13 mouse cellular contexts compared by ENCODE assay signal in the genomic region with DNA sequence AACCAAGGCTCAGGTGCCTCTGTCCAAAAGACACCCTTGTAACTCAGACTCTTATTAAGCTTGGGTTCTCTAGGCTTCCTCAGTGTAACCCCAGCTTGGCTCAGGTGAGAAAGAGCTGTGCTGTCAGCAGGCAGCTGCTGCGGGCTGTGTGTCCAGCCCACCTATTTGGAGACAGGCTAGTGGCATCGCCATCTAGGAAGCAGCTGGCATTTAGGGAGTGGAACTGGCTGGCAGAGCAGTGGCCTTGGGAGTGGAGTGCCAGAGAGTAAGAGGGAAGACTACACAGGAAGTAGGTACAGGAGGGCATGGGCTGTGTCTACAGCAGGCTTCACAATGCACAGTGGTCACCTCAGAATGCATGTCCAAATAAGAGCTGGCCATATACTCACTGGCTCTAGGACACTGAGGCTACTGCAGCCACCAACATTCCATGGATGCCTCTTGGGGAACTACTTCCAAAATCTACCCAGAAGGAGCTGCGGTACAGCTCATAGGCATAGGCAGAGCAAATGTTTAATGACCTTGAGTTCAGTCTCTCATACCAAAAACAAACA. TPM values are rescaled to one million over a fixed set of nuclear protein-coding genes. Genes with fewer than 3 reads are reported as not detected.
DNase-seq lines count a peak whose midpoint lies in the region; ATAC-seq and TF ChIP-seq lines count a peak whose summit lies in the region.
"Had no signal": no experiment of that assay in that cellular context is flagged by ENCODE, and none has a peak within 500 bp of the region (broad histone marks: within the 10 kb centered on the region; RNA-seq: fewer than 3 reads in every experiment).

No protein-coding gene starts in this region.

- H3K4me2 ChIP-seq in heart, embryonic 12.5 days, result no peak overlapping the region
- H3K4me2 ChIP-seq in liver, embryonic 13.5 days, result no peak overlapping the region
- H3K4me2 ChIP-seq in myocyte (ENCODE audit: low read depth), result peak overlapping the region; percentile 53
- H3K4me2 ChIP-seq in midbrain, embryonic 15.5 days, result no peak overlapping the region
- H3K4me2 ChIP-seq: midbrain, embryonic 13.5 days had no signal

- H3K27me3 ChIP-seq in heart, embryonic 12.5 days (replicated peaks), result no peaks in the 10 kb centered on the region
- H3K27me3 ChIP-seq in liver, embryonic 13.5 days, result no peaks in the 10 kb centered on the region
- H3K27me3 ChIP-seq in myocyte (ENCODE audit: control insufficient read depth, insufficient read depth, insufficient read length), result no peaks in the 10 kb centered on the region
- no peaks in the 10 kb centered on the region for H3K27me3 ChIP-seq in midbrain, embryonic 15.5 days (replicated peaks)
- H3K27me3 ChIP-seq: midbrain, embryonic 13.5 days; neural tube, embryonic 13.5 days had no signal

- no peak overlapping the region for H3K9ac ChIP-seq in heart, embryonic 12.5 days
- peak overlapping the region; percentile 38; the same call in 1 of the 2 replicates for H3K9ac ChIP-seq in liver, embryonic 13.5 days
- no peak overlapping the region for H3K9ac ChIP-seq in midbrain, embryonic 15.5 days
- H3K9ac ChIP-seq: midbrain, embryonic 13.5 days; neural tube, embryonic 13.5 days had no signal

- H3ac ChIP-seq in myocyte (ENCODE audit: control insufficient read depth, insufficient read length), result no peak overlapping the region

- H3K9me3 ChIP-seq in heart, embryonic 12.5 days (replicated peaks), result no peaks in the 10 kb centered on the region
- no peaks in the 10 kb centered on the region for H3K9me3 ChIP-seq in liver, embryonic 13.5 days (replicated peaks)
- H3K9me3 ChIP-seq in midbrain, embryonic 15.5 days, result no peaks in the 10 kb centered on the region
- H3K9me3 ChIP-seq: midbrain, embryonic 13.5 days; neural tube, embryonic 13.5 days had no signal

- peak; percentile 20 for TF ChIP-seq POLR2A in myocyte (IDR thresholded peaks at IDR 0.05; ENCODE audit: insufficient read length, low read depth)

- no peak for ATAC-seq in heart, embryonic 12.5 days (ENCODE audit: insufficient number of reproducible peaks, low FRiP score)
- ATAC-seq in liver, embryonic 13.5 days (ENCODE audit: low read depth), result no peak
- no peak for ATAC-seq in midbrain, embryonic 15.5 days (replicated peaks)

- H3K36me3 ChIP-seq in heart, embryonic 12.5 days, result peaks cover 46% of the 10 kb centered on the region
- H3K36me3 ChIP-seq in liver, embryonic 13.5 days, result peaks cover 47% of the 10 kb centered on the region
- H3K36me3 ChIP-seq in myocyte (ENCODE audit: control insufficient read depth, insufficient read depth), result peaks cover 32% of the 10 kb centered on the region
- H3K36me3 ChIP-seq in midbrain, embryonic 15.5 days (replicated peaks), result 0 out of 2 replicates have a peak, but pooled peaks cover 3% of the 10 kb centered on the region

- no peak overlapping the region for H3K4me3 ChIP-seq in heart, embryonic 12.5 days
- no peak overlapping the region for H3K4me3 ChIP-seq in liver, embryonic 13.5 days (replicated peaks)
- peak overlapping the region; percentile 7 for H3K4me3 ChIP-seq in myocyte
- H3K4me3 ChIP-seq in midbrain, embryonic 15.5 days, result no peak overlapping the region
- H3K4me3 ChIP-seq: midbrain, embryonic 13.5 days; neural tube, embryonic 13.5 days had no signal

- peaks cover 29% of the 10 kb centered on the region for H3K79me2 ChIP-seq in myocyte (ENCODE audit: control insufficient read depth, insufficient read depth)

- WGBS in heart, embryonic 12.5 days, result 66% methylated on average over 3 of the region's 3 CpGs
- WGBS in liver, embryonic 13.5 days (ENCODE audit: insufficient replicate concordance), result 87% methylated on average over 3 of the region's 3 CpGs
- WGBS in midbrain, embryonic 15.5 days, result 94% methylated on average over 3 of the region's 3 CpGs

- peaks cover 98% of the 10 kb centered on the region for H3K4me1 ChIP-seq in heart, embryonic 12.5 days (replicated peaks)
- H3K4me1 ChIP-seq in liver, embryonic 13.5 days (replicated peaks), result peaks cover 77% of the 10 kb centered on the region
- peaks cover 16% of the 10 kb centered on the region for H3K4me1 ChIP-seq in midbrain, embryonic 15.5 days

- peak overlapping the region; percentile 99 for H3K27ac ChIP-seq in heart, embryonic 12.5 days (ENCODE audit: poor library complexity, severe bottlenecking)
- peak overlapping the region; percentile 64; the same call in 1 of the 2 replicates for H3K27ac ChIP-seq in liver, embryonic 13.5 days
- H3K27ac ChIP-seq in midbrain, embryonic 15.5 days, result no peak overlapping the region

- peak; percentile 61 to 77 for DNase-seq in adrenal gland, adult (ENCODE audit: inconsistent age in 2 of 2, low spot score in 1 of 2)
- DNase-seq in adrenal gland, postnatal 4 days (ENCODE audit: low spot score in 2 of 2), result no peak
- DNase-seq in heart, adult 18-20 months, result no peak
- DNase-seq in liver, embryonic 13.5 days, result no peak
- DNase-seq in liver, result no peak
- DNase-seq: thymus, adult 2 months had no signal

TF ChIP-seq in myocyte, 11 proteins besides CTCF, POLR2A, EP300 and RAD21:
- TF ChIP-seq MYOD1 (IDR thresholded peaks at IDR 0.05; ENCODE audit: control insufficient read depth in 1 of 3, insufficient read length in 2 of 3, low read depth in 2 of 3) (peak; percentile 31 to 93 (median 57)), E2F4 (IDR thresholded peaks at IDR 0.05; ENCODE audit: insufficient read depth) (no peak), MYOG (IDR thresholded peaks at IDR 0.05; ENCODE audit: control insufficient read depth in 1 of 3, insufficient read depth in 1 of 3, insufficient read length in 2 of 3, low read depth in 2 of 3) (peak; percentile 58 to 90 (median 70))

RNA-seq across cellular contexts. Expression of a gene that starts 9.4 kb away (rescaled TPM):
- 10 to 100 TPM; 72.1 to 72.4 TPM for total RNA-seq in adrenal gland, postnatal 4 days (2021)
- polyA plus RNA-seq in heart, embryonic 12.5 days (2016; fragmentation: Nextera tagmentation; extraction: Ambion mirVana), result 215 and 216 TPM in 2 replicates
- 100 to 1,000 TPM; 138 to 151 TPM for total RNA-seq in heart, adult 18-20 months (2021)
- polyA plus RNA-seq in liver, embryonic 13.5 days (2015; fragmentation: Nextera tagmentation; extraction: Ambion mirVana), result 36.5 and 39.8 TPM in 2 replicates
- polyA plus RNA-seq in myocyte (2012; fragmentation: generic; extraction: Trizol), result 93.7 TPM
- 114 and 117 TPM in 2 replicates for polyA plus RNA-seq in midbrain, embryonic 15.5 days (2015; fragmentation: Nextera tagmentation; extraction: Ambion mirVana)

RNA-seq across cellular contexts. Expression of a gene that starts 9.6 kb away (rescaled TPM):
- 100 to 1,000 TPM; 175 to 177 TPM for total RNA-seq in adrenal gland, postnatal 4 days (2021)
- polyA plus RNA-seq in heart, embryonic 12.5 days (2016; fragmentation: Nextera tagmentation; extraction: Ambion mirVana), result 169 and 171 TPM in 2 replicates
- 100 to 1,000 TPM in 1 of 2 experiments, 10 to 100 TPM in 1; 99.8 to 102 TPM for total RNA-seq in heart, adult 18-20 months (2021)
- 104 and 107 TPM in 2 replicates for polyA plus RNA-seq in liver, embryonic 13.5 days (2015; fragmentation: Nextera tagmentation; extraction: Ambion mirVana)
- 199 TPM for polyA plus RNA-seq in myocyte (2012; fragmentation: generic; extraction: Trizol)
- 217 and 229 TPM in 2 replicates for polyA plus RNA-seq in midbrain, embryonic 15.5 days (2015; fragmentation: Nextera tagmentation; extraction: Ambion mirVana)

RNA-seq across cellular contexts. Expression of a gene that starts 11.3 kb away (rescaled TPM):
- total RNA-seq in adrenal gland, postnatal 4 days (2021), result 10 to 100 TPM; 65.8 to 72.4 TPM
- 41.1 and 42.9 TPM in 2 replicates for polyA plus RNA-seq in heart, embryonic 12.5 days (2016; fragmentation: Nextera tagmentation; extraction: Ambion mirVana)
- 10 to 100 TPM; 40.2 to 46.3 TPM for total RNA-seq in heart, adult 18-20 months (2021)
- polyA plus RNA-seq in liver, embryonic 13.5 days (2015; fragmentation: Nextera tagmentation; extraction: Ambion mirVana), result 15.9 and 18.0 TPM in 2 replicates
- polyA plus RNA-seq in myocyte (2012; fragmentation: generic; extraction: Trizol), result 178 TPM
- polyA plus RNA-seq in midbrain, embryonic 15.5 days (2015; fragmentation: Nextera tagmentation; extraction: Ambion mirVana), result 7.5 and 9.4 TPM in 2 replicates

RNA-seq across cellular contexts. Expression of a gene that starts 15.8 kb away (rescaled TPM):
- total RNA-seq in adrenal gland, postnatal 4 days (2021), result under 1 TPM in 1 of 2 experiments, not detected in 1; 0.28 TPM
- 0.37 and 0.41 TPM in 2 replicates for polyA plus RNA-seq in heart, embryonic 12.5 days (2016; fragmentation: Nextera tagmentation; extraction: Ambion mirVana)
- not detected for total RNA-seq in heart, adult 18-20 months (2021)
- polyA plus RNA-seq in liver, embryonic 13.5 days (2015; fragmentation: Nextera tagmentation; extraction: Ambion mirVana), result 0.64 and 0.75 TPM in 2 replicates
- polyA plus RNA-seq in myocyte (2012; fragmentation: generic; extraction: Trizol), result 0.14 TPM
- 0.15 and 0.17 TPM in 2 replicates for polyA plus RNA-seq in midbrain, embryonic 15.5 days (2015; fragmentation: Nextera tagmentation; extraction: Ambion mirVana)
- total RNA-seq: common myeloid progenitor, adult 5-6 weeks had no signal
- polyA plus RNA-seq: hindbrain, embryonic 11.5 days; neural tube, embryonic 13.5 days had no signal

RNA-seq across cellular contexts. Expression of a gene that starts 58.3 kb away (rescaled TPM):
- total RNA-seq in adrenal gland, postnatal 4 days (2021), result 100 to 1,000 TPM; 198 to 205 TPM
- polyA plus RNA-seq in heart, embryonic 12.5 days (2016; fragmentation: Nextera tagmentation; extraction: Ambion mirVana), result 478 and 484 TPM in 2 replicates
- 100 to 1,000 TPM; 141 to 153 TPM for total RNA-seq in heart, adult 18-20 months (2021)
- 226 and 264 TPM in 2 replicates for polyA plus RNA-seq in liver, embryonic 13.5 days (2015; fragmentation: Nextera tagmentation; extraction: Ambion mirVana)
- polyA plus RNA-seq in myocyte (2012; fragmentation: generic; extraction: Trizol), result 214 TPM
- polyA plus RNA-seq in midbrain, embryonic 15.5 days (2015; fragmentation: Nextera tagmentation; extraction: Ambion mirVana), result 396 and 398 TPM in 2 replicates

Comparison
In these comparisons a context has a peak if more than half of its experiments do, and no peak if none do; other contexts are left out.
1. DNase-seq: peak in adrenal gland, adult (2 of 2); none in adrenal gland, postnatal 4 days (0 of 2), heart, adult 18-20 months (0 of 2), liver, embryonic 13.5 days (single experiment) and liver (single experiment).